Mouse (Mus musculus): ENCODE data around the gene Bmp3. TPM values are rescaled to one million over a fixed set of nuclear protein-coding genes. Genes with fewer than 3 reads are reported as not detected.

Bmp3 gene
- not detected in 2 replicates for total RNA-seq (2017)

DNA sequence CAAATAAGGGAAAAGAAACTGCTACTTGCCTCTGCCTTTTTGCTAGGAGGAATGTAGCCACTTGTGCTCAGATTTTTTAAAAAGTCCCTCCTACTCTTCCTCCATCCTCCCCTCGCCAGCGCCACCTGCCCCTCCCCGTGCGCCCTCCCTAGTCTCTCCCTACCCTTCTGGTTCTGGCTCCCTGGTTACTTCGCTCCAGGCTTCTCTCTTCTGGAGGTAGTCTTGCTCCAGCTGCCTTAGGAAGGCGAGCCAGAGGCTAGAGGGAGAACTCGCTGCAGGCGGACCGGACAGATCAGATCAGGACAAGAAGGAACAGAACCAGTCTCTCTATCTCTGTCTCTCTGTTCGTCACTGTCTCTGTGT is at the start of gene Bmp3:
Gene Bmp3, plus strand, starts transcription at position 152 of the 363 bp plus-strand sequence.
- ATAC-seq (replicated peaks; ENCODE audit: low read depth, poor library complexity, severe bottlenecking), result no peak

DNA sequence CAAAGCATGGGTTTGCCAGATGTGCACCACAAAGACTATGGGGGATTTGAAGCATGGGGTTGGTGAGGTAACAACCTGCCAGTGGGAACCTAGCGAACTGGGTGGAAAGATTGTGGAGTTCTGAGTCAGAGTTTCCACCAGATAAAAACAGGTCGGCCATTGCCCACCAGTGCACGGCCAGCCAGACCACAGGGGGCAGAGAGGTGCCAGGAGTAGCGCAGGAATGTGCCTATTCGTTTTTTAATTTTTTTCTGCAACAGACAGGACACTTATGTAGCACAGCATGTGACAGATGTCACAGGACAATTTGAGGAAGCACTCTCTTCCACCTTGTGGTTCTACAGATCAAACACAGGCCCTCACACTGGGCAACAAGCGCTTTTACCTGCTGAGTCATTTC is 49.5 kb upstream of the Bmp3 start:
- ATAC-seq (replicated peaks; ENCODE audit: low read depth, poor library complexity, severe bottlenecking), result no peak

DNA sequence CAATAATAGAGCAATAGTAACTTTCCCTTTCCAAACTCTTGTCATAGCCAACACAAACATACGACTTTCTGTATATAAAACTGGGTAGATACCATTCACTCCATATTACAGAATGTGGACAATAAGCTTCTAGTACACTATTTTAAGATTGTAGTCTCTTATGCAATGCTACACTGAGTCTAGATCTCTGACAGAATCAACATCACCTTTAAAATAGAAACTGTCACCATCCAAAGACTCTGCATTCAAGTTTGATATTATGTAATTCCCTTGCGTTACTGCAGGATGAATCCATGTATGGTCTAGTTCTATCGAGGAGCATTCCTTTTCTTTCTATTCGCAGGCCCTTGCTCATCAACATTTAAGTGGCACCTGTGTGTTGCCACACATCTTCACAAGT is 47.7 kb upstream of the Bmp3 start:
- no peak for ATAC-seq (replicated peaks; ENCODE audit: low read depth, poor library complexity, severe bottlenecking)

DNA sequence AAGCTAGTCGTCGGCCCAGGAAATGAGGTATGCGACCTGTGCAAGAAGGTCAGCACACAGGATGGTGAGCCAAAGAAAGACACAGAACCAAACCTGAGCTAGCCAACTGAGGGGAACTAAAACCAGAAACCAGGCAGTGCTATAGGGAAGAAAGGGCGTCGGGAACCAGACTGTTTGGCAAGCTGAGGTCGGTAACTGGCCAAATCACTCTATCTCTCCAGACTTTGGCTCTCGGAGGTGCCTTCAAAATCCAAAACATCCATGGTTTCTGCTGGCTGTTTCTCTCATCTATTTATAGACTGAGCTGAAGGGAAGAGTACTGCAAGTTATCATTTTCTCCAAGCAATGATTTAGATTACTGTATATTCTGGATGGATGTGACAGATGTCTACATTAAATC is 47.2 kb upstream of the Bmp3 start:
- no peak for ATAC-seq (replicated peaks; ENCODE audit: low read depth, poor library complexity, severe bottlenecking)

DNA sequence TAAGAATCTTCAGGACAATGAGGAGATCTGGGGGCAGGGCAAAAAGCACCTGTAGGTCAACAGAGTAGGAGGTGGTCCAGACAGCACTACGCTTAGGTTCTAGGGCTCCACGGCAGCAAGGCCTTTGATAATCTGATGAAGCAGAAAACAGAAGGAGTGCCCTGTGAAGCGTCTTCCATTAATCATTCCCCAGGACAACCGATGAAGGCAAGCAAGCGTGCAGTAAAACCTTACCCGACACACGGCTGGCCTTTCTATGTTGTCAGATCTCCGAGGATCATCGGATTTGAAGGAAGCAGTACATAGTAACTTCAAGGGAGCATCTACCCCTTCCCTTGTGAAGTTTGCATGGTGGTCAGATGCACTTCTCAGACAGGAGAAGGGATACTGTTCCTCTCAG is 46.3 kb upstream of the Bmp3 start:
- ATAC-seq (replicated peaks; ENCODE audit: low read depth, poor library complexity, severe bottlenecking), result no peak

DNA sequence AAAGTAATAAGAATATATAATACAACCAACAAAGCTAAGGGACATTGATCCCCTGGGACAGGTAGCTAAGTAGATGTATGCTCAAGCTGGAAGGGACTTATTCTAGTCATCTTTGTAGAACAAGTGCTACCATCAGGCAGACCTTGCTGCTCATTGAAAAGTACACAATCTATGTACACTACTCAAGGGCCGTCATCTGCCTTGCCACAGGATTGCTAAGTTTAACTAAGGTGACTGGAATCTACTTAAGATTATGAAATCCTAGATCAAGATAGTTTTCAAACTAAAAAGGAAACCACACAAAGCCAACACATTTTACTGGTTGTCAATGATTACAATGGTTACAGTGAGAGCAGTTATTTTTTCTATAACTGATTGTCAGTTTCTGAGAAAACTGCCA is 41.8 kb upstream of the Bmp3 start:
- ATAC-seq (replicated peaks; ENCODE audit: low read depth, poor library complexity, severe bottlenecking), result no peak

DNA sequence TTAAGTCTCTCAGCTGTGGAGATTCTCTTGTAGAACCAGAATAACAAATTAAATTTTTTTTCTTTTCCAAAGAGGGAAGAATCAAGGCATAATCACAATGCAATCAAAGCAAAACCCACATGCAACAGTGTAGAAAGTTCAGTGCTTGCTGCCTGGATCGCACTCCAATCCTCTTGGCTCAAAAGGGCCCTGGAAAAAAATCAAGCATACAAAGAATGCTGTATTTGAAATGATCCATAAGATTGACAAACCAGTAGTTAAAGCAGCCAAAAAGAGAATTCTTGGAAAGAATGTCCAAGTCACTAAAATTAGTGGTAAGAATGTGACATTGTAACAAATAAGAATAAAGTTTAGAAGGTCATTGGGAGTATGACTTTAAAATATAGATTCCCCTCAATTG is 38.9 kb upstream of the Bmp3 start:
- no peak for ATAC-seq (replicated peaks; ENCODE audit: low read depth, poor library complexity, severe bottlenecking)

DNA sequence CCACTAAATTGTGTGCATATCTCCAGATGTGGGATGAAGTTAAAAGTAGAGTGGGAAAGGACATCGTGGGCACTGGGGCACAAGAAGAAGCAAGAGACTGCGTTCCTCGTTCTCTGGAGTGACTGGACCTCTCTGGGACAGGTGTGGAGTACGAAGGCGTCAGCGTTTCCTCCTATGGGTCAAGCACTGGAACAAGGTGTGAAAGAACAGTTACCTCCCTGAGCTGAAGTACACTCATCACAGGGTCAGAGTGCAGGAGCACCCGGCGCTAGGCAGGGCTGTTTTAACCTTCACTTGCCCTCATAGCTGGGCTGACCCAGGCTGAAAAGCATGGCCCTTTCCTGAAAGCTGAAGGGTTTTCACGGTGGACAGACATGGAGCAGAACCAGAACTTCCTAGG is 20.5 kb upstream of the Bmp3 start:
- ATAC-seq (replicated peaks; ENCODE audit: low read depth, poor library complexity, severe bottlenecking), result no peak

DNA sequence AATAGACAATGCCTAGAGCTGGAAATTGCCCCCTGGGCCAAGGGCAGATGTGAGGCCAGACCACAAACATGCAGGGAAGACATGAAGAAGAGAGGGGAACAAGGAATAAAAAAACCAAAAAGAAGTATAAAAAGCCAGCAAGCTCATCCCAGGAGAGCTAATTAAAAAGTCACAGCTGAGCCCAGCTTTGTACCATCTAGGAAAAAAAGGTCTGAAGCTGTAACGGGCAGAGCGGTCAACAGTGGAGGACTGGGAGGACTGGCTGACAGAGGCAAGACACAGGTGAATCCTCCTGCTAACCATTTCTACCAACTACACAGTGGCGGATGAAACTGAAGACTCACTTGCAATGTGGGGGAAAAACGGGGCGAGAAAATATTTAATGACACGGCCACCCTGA is 19.9 kb upstream of the Bmp3 start:
- ATAC-seq (replicated peaks; ENCODE audit: low read depth, poor library complexity, severe bottlenecking), result no peak

DNA sequence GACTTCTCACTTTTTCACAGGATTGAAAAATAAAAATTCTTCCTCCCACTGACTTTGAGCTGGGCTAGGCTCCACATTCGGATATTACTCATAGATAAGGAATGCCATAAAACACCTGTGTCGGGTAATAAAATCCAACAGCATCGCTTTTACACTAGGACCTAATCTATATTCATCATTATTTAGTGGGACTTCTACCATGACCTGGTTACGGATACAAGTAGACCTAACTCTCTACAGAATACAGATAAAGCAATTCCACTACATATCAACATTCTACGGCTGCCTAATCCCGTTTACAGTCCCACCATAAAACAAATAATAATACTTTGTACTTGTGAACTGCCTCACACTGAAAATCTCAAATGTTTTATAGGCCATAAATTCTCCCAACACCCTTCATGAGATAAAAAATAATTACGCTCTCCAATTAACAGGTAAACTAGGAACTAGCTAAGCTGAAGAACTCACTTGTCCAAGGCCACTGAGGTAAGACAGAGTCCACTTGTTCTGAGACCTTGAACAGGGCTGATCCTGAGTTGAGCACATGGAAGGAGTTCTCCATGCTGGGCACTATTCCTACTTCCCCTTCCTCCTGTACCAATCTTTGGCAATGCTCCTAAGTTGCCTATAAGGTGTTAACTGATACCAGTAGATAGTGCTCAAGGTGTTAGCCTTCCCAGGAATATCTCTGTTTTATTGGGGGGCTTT is 11.5 kb upstream of the Bmp3 start:
- ATAC-seq (replicated peaks; ENCODE audit: low read depth, poor library complexity, severe bottlenecking), result no peak

DNA sequence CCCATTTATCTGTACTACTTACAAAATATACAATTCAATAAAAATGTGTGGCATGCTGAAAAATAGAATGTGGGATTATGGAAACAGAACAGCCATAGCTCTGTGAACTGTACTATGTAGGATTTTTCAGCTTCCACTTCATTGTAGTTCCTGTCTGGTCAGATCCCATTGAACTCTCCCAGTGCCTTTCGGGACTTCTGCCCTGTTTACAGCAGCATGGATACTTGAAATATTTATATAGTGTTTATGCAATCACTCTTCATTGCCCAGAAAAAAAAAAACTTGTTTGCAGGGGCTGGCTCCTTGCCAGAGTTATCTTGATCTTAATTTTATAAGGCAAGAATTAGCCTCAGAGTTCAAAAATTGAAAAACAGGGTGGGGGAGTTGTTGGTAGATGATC is 9.6 kb upstream of the Bmp3 start:
- ATAC-seq (replicated peaks; ENCODE audit: low read depth, poor library complexity, severe bottlenecking), result no peak

DNA sequence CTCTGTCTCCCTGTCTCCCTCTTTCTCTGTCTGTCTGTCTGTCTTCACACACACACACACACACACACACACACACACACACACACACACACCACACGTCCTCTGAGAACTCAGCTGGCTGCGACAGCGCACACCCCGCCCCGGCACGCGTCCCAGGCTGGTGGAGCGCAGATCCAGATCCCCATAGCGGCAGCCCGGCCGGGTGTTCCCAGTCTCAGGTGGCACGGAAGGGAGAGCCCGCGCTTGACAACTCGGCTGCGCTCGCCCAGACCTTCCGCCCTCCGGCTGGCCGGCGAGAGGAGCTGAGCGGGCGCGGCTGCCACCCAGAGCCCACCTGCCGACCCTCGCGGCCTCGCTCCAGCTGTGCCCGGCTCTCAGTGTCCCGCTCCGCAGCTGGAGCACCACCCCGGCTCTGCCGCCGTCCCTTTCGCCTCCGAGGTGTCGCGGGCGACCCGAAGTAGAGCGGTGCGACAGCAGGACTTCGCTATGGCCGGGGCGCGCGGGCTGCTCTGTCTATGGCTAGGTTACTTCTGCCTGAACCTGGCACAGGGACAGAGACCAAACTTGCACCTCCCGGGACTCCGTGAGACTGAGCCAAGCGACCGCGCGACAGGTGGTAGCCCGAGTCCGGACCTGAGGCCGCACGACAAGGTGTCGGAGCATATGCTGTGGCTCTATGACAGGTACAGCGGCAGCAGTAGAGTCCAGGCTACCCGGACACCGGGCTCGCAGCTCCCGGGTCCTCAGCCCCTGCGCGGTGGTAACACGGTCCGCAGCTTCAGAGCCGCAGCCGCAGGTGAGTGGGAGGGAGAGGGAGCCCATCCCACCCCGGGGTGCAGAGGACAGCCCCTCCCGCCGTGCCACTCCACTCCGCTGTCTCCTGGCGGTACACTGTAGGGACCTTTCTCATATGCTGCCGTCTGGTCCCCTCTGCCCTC is 681 bp downstream of the Bmp3 start:
- ATAC-seq (replicated peaks; ENCODE audit: low read depth, poor library complexity, severe bottlenecking), result no peak

DNA sequence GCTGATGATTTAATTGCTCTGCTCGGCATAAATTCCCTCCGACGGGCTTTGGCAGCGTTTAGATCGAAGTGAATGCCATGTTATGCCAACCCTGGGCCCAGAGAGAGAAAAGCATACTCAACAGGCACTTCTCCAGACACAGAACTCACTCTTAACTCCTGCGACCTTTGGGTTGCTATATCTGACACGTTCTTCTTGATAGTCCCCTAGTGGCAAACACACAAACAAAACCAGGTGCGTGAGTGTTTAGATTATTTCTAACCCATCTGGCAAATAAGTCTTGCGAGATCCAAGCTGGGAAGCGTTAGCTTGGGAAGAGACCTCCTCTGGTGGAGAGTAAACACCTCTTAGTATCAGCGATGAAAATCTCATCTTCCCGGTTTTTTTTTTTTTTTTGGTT is 1.5 kb downstream of the Bmp3 start:
- ATAC-seq (replicated peaks; ENCODE audit: low read depth, poor library complexity, severe bottlenecking), result no peak

DNA sequence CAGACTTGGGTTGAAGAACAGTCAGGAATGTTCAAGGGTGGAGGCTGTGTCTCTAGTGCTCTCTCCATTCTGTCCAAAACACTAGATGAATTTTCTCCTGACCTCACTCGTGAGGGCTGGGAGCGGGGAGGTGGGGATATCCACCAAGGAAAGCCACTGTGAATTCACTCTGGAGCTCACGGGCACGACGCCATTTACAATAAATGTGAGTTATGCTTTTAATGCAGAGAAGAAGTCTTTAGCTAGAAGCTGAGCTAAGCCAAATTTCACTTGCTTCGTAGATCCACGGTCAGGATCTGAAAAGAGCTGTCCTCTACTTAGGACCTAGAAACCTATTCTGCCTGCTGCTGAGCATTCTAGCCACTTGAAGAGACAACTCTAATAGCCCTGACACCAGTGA is 2.1 kb downstream of the Bmp3 start:
- no peak for ATAC-seq (replicated peaks; ENCODE audit: low read depth, poor library complexity, severe bottlenecking)

DNA sequence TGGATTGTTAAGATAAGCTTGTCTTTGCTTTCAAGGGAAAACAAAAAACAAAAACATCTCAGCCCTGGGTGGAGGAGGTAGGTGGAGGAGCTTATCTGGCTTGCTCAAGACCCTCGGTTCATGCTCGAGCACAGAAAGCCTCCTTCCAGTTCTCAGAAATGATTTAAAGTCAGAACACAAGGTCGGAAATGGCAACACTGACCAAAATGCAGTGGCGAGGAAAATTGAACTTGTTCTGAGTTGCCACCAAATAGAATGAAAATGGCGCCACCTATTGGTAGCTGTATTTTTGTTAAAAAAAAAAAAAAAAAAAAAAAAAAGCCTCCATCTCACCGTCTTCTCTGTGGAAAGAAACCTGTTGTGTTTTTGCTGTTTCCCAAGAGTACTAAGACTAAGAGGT is 9.7 kb downstream of the Bmp3 start:
- 0 out of 2 replicates have a peak, but pooled peaks have one; percentile 60 for ATAC-seq (replicated peaks; ENCODE audit: low read depth, poor library complexity, severe bottlenecking)

DNA sequence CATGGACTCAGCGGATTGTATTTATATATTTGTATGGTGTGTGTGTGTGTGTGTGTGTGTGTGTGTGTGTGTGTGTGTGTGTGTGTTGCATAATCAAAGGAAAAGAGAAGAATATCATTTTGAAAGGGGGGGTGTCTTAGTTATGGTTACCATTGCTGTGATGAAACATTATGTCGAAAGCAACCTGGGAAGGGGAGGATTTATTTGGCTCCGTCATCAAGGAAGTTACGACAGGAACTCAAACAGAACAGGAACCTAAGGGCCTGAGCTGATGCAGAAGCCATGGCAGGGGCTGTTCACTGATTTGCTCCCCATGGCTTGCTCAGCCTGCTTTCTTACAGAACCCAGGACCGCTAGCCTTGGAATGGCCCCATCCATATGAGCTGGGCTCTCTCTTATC is 10.9 kb downstream of the Bmp3 start:
- peak; percentile 68; the same call in 1 of the 2 replicates for ATAC-seq (replicated peaks; ENCODE audit: low read depth, poor library complexity, severe bottlenecking)

DNA sequence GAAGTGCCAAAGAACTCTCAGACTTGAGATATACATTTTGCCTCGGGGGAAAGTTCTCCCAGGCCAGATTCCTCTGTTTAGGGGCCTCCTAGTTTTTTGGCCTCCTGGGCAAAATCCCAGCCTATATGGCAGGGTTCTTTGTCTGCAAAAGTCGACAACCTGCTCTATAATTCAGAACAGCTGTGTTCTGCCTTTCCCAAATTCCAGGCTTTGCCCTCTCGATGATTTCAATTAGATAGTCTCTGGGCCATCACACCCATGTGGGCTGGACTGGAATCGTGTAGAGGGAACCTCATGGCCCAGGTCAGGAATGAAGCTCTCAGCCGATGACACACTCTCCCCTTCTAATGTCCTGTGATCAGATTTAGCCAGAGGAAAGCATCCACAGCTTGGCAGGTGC is 21.8 kb downstream of the Bmp3 start:
- ATAC-seq (replicated peaks; ENCODE audit: low read depth, poor library complexity, severe bottlenecking), result no peak

DNA sequence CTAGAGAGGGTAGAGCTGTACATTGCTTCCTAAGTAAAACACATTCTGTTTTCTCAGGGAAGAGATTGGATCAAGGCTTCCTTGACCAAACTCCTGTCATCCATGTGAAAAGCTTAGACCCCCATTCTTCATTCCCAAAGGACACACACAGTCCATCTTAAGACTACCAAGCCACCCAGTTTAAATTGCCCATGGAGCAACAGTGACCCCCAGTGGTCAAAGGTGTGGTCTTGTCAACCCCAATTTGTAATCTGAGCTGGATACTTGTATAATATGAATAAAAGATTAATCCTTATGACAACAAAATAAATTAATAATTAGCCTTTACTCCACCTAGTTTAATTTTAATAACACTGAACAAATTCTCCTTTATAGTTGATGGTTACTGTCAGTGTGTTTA is 24.7 kb downstream of the Bmp3 start:
- ATAC-seq (replicated peaks; ENCODE audit: low read depth, poor library complexity, severe bottlenecking), result 0 out of 2 replicates have a peak, but pooled peaks have one; percentile 54

DNA sequence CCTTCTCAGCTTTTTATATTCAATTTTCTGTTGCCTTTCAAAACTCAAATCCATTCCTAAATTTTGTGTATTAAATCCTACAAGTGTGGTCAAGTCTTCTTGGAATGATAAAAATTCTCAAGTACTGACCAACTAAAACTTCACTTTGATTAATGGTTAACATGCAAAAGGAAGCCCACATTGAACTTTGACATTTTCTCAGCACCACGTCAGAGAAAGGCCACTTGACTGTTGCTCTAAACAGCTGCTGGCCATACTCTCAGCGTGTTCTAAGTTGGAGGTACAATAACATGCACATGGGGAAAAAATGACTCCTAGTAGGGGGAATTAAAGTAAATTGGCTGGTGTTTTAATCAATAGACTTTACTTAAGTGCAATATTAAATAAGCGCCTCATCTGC is 27.9 kb downstream of the Bmp3 start:
- no peak for ATAC-seq (replicated peaks; ENCODE audit: low read depth, poor library complexity, severe bottlenecking)

DNA sequence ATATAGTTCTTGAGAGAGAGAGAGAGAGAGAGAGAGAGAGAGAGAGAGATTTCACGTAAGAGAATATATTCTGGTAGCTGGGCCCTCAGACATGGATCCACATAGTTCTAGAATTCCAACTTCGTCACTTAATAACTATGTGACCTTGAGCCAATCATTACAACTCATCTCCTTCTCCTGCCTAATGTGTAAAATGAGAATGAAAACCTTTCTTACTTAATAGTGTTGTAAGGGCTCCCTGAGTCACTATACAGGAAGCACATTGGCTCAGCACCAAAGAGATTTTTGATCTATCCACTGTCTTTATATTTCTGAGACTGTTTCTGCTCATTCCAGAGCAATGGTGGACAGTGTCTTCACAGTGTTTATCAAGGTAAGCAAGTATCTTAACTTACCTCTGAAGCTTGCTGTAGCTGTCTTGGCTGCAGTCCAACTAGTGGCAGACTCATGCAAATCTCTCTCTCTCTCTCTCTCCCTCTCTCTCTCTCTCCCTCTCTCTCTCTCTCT is 36.4 kb downstream of the Bmp3 start:
- ATAC-seq (replicated peaks; ENCODE audit: low read depth, poor library complexity, severe bottlenecking), result no peak

DNA sequence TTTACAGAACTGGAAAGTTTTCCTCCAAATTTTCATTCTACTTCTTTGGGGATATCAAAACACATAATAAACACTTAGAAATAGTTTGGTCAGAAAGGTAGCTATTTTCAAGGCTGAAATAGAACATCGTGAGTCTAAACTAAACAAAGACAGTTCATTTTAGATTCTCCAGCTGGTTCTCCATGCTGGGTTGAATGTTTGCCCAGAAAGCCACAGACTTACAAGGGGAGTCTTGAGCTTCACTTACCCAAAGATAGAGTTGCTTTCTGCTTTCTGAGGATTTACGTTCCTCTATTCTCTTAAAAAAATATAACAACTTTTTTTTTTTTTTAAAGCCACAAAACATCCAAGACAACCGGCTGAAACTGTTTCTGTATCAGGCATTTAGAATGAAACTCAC is 40.1 kb downstream of the Bmp3 start:
- ATAC-seq (replicated peaks; ENCODE audit: low read depth, poor library complexity, severe bottlenecking), result no peak
